Mouse (Mus musculus) liver, postnatal 0 days (tissue): ENCODE results near the gene Camta1. TPM values are rescaled to one million over a fixed set of nuclear protein-coding genes. Genes with fewer than 3 reads are reported as not detected.

ENCODE experiments used
- ATAC-seq: fragments of 200-750 bp; cut with Nextera tagmentation; 2 replicates; pipeline ENCODE4 v1.8.0; 2017; ENCODE audit warnings: mild to moderate bottlenecking, moderate library complexity
- DNase-seq: peaks from one replicate; pipeline ENCODE4 v3.0.0-alpha.2; 2016
- H3K27ac ChIP-seq: fragments of 300-500 bp; sonication (generic); 2 replicates; pipeline ENCODE4 v1.5.1; 2014; ENCODE audit warnings: antibody characterized with exemption, moderate library complexity, mild to moderate bottlenecking, low read depth
- H3K27me3 ChIP-seq: fragments of 300-500 bp; sonication (generic); 2 replicates; pipeline ENCODE4 v1.6.1; 2014; ENCODE audit warnings: low read length, control low read depth, mixed read lengths; ENCODE audit not compliant: insufficient read depth
- H3K36me3 ChIP-seq: fragments of 300-500 bp; sonication (generic); replicated peaks from 2 replicates; pipeline ENCODE4 v1.6.1; 2014; ENCODE audit warnings: mild to moderate bottlenecking, control low read depth, low read length, moderate library complexity, mixed read lengths; ENCODE audit not compliant: insufficient read depth
- H3K4me1 ChIP-seq: fragments of 300-500 bp; sonication (generic); 2 replicates; pipeline ENCODE4 v1.6.1; 2014; ENCODE audit warnings: antibody characterized with exemption, mild to moderate bottlenecking, control low read depth; ENCODE audit not compliant: insufficient read depth
- H3K4me2 ChIP-seq: fragments of 300-500 bp; sonication (generic); 2 replicates; pipeline ENCODE4 v1.6.1; 2014; ENCODE audit warnings: low read depth, mild to moderate bottlenecking, low read length, moderate library complexity, mixed read lengths
- H3K4me3 ChIP-seq: fragments of 300-500 bp; sonication (generic); 2 replicates; pipeline ENCODE4 v1.5.1; 2014; ENCODE audit warnings: low read depth, low read length
- H3K9ac ChIP-seq: fragments of 300-500 bp; sonication (generic); replicated peaks from 2 replicates; pipeline ENCODE4 v1.6.1; 2014; ENCODE audit warnings: mild to moderate bottlenecking, moderate library complexity
- H3K9me3 ChIP-seq: fragments of 300-500 bp; sonication (generic); 2 replicates; pipeline ENCODE4 v1.6.1; 2016; ENCODE audit warnings: mild to moderate bottlenecking, control low read depth, low read length, mixed read lengths
- CTCF ChIP-seq: sonication (generic); IDR thresholded peaks from 2 replicates; pipeline ENCODE4 v1.5.1; 2016; ENCODE audit warnings: antibody characterized with exemption, low read depth
- EP300 ChIP-seq: IDR thresholded peaks from 2 replicates; pipeline ENCODE4 v1.6.1; 2016; ENCODE audit warnings: antibody characterized with exemption, low read depth, mild to moderate bottlenecking
- WGBS: fragments of 180-500 bp; shearing (Covaris S2); extraction: QIAGEN DNeasy Blood & Tissue Kit; methylation state at CpG from one replicate; pipeline ENCODE4 v1.1.7; 2014; ENCODE audit not compliant: insufficient replicate concordance; 5-methylcytosine and 5-hydroxymethylcytosine counted together
- polyA plus RNA-seq: library from polyadenylated mRNA; unstranded; fragments of >200 nt; fragmentation: Nextera tagmentation; extraction: Ambion mirVana; gene quantifications from 2 replicates; pipeline ENCODE4 v1.2.1, GENCODE M21; 2015

Gene Camta1
- polyA plus RNA-seq, 1 experiment from 2014 or later = 48.3 TPM

GRCm38 (mm10) chr4:151150115-151150514, 711.6 kb downstream of the Camta1 start:
- no peaks in the 10 kb centered on the region for H3K4me1 ChIP-seq
- WGBS = 71% methylated on average over 11 of the region's 11 CpGs

GRCm38 (mm10) chr4:151147541-151147940, 714.1 kb downstream of the Camta1 start:
- H3K4me1 ChIP-seq = no peaks in the 10 kb centered on the region
- no peak overlapping the region for H3K27ac ChIP-seq
- no peaks in the 10 kb centered on the region for H3K36me3 ChIP-seq
- ATAC-seq = no peak
- no peak overlapping the region for H3K9ac ChIP-seq
- H3K4me3 ChIP-seq = no peak overlapping the region
- H3K27me3 ChIP-seq = no peaks in the 10 kb centered on the region
- no peak for DNase-seq
- 44% methylated on average over 12 of the region's 12 CpGs for WGBS
- H3K4me2 ChIP-seq = no peak overlapping the region
- peaks cover 3% of the 10 kb centered on the region; the same call in 1 of the 2 replicates for H3K9me3 ChIP-seq
- TF ChIP-seq EP300 = no peak
- no peak for TF ChIP-seq CTCF

More at GRCm38 (mm10) chr4:151150115-151150514, 711.6 kb downstream of the Camta1 start:
- H3K27ac ChIP-seq = no peak overlapping the region
- TF ChIP-seq EP300 (no peak), CTCF (no peak)
- no peak overlapping the region for H3K4me2 ChIP-seq
- no peak overlapping the region for H3K4me3 ChIP-seq
- no peaks in the 10 kb centered on the region for H3K9me3 ChIP-seq
- ATAC-seq (no peak), DNase-seq (no peak)
- H3K36me3 ChIP-seq = no peaks in the 10 kb centered on the region
- no peak overlapping the region for H3K9ac ChIP-seq
- H3K27me3 ChIP-seq = no peaks in the 10 kb centered on the region

- no peak for TF ChIP-seq CTCF
- TF ChIP-seq EP300 = no peak
- Histone ChIP-seq H3K27ac (no peak overlapping the region), H3K4me1 (no peaks in the 10 kb centered on the region), H3K9me3 (peaks cover 3% of the 10 kb centered on the region; the same call in 1 of the 2 replicates), H3K27me3 (peaks cover 22% of the 10 kb centered on the region), H3K4me2 (no peak overlapping the region), H3K36me3 (no peaks in the 10 kb centered on the region), H3K9ac (no peak overlapping the region), H3K4me3 (no peak overlapping the region)
- no peak for DNase-seq
- ATAC-seq = no peak
- WGBS = 85% methylated on average over 14 of the region's 14 CpGs
These were observed 717.6 kb downstream of the Camta1 start for GRCm38 (mm10) chr4:151144121-151144520.

- H3K36me3 ChIP-seq = no peaks in the 10 kb centered on the region
- 10% methylated on average over 13 of the region's 13 CpGs for WGBS
These were observed 720.3 kb downstream of the Camta1 start for GRCm38 (mm10) chr4:151141196-151141880.

GRCm38 (mm10) chr4:151140368-151140982, 721.2 kb downstream of the Camta1 start:
- Histone ChIP-seq H3K4me1 (no peaks in the 10 kb centered on the region), H3K4me2 (no peak overlapping the region), H3K27me3 (peaks cover 26% of the 10 kb centered on the region), H3K27ac (no peak overlapping the region), H3K4me3 (no peak overlapping the region), H3K36me3 (no peaks in the 10 kb centered on the region), H3K9ac (no peak overlapping the region), H3K9me3 (peaks cover 3% of the 10 kb centered on the region; the same call in 1 of the 2 replicates)
- TF ChIP-seq EP300 = no peak
- no peak for TF ChIP-seq CTCF
- ATAC-seq = no peak
- 13% methylated on average over 20 of the region's 20 CpGs for WGBS
- no peak for DNase-seq

More at GRCm38 (mm10) chr4:151141196-151141880, 720.3 kb downstream of the Camta1 start:
- peak; percentile 55; the same call in 1 of the 2 replicates for ATAC-seq
- Histone ChIP-seq H3K9ac (no peak overlapping the region), H3K4me2 (no peak overlapping the region), H3K4me1 (no peaks in the 10 kb centered on the region), H3K9me3 (peaks cover 3% of the 10 kb centered on the region; the same call in 1 of the 2 replicates), H3K27me3 (peaks cover 26% of the 10 kb centered on the region), H3K4me3 (no peak overlapping the region), H3K27ac (no peak overlapping the region)
- DNase-seq = peak; percentile 90
- TF ChIP-seq CTCF (peak; percentile 88), EP300 (no peak)

GRCm38 (mm10) chr4:151139053-151139840, 722.4 kb downstream of the Camta1 start:
- no peak overlapping the region for H3K9ac ChIP-seq
- no peaks in the 10 kb centered on the region for H3K36me3 ChIP-seq
- 8% methylated on average over 19 of the region's 20 CpGs for WGBS
- no peak overlapping the region for H3K4me2 ChIP-seq
- peaks cover 26% of the 10 kb centered on the region for H3K27me3 ChIP-seq
- TF ChIP-seq EP300 = no peak
- TF ChIP-seq CTCF = peak; percentile 71
- peak; percentile 75 for DNase-seq
- no peak overlapping the region for H3K4me3 ChIP-seq
- no peak; the same call in 1 of the 2 replicates for ATAC-seq
- H3K27ac ChIP-seq = no peak overlapping the region
- no peaks in the 10 kb centered on the region for H3K4me1 ChIP-seq
- H3K9me3 ChIP-seq = no peaks in the 10 kb centered on the region; the same call in 1 of the 2 replicates
